Mouse (Mus musculus) forebrain, embryonic 13.5 days (tissue): ENCODE measurements around the gene Armc10. TPM values are rescaled to one million over a fixed set of nuclear protein-coding genes. Genes with fewer than 3 reads are reported as not detected.

Experiments
- ATAC-seq: fragments of 200-750 bp; cut with Nextera tagmentation; 2 replicates; pipeline ENCODE4 v1.8.0; 2017
- H3K27ac ChIP-seq: fragments of 300-500 bp; sonication (generic); 2 replicates; pipeline ENCODE4 v1.5.1; 2015; ENCODE audit warnings: inconsistent platforms, mild to moderate bottlenecking, moderate library complexity
- H3K27me3 ChIP-seq: fragments of 300-500 bp; sonication (generic); 2 replicates; pipeline ENCODE4 v1.6.1; 2015; ENCODE audit warnings: mild to moderate bottlenecking, inconsistent platforms
- H3K36me3 ChIP-seq: fragments of 300-500 bp; sonication (generic); 2 replicates; pipeline ENCODE4 v1.6.1; 2015; ENCODE audit warnings: mild to moderate bottlenecking, inconsistent platforms; ENCODE audit not compliant: poor library complexity, severe bottlenecking
- H3K4me1 ChIP-seq: fragments of 300-500 bp; sonication (generic); 2 replicates; pipeline ENCODE4 v1.6.1; 2015; ENCODE audit warnings: inconsistent platforms
- H3K4me2 ChIP-seq: fragments of 300-500 bp; sonication (generic); 2 replicates; pipeline ENCODE4 v1.6.1; 2015; ENCODE audit warnings: inconsistent platforms, mild to moderate bottlenecking, moderate library complexity
- H3K4me3 ChIP-seq: fragments of 300-500 bp; sonication (generic); 2 replicates; pipeline ENCODE4 v1.5.1; 2015; ENCODE audit warnings: mild to moderate bottlenecking, inconsistent platforms
- H3K9ac ChIP-seq: fragments of 300-500 bp; sonication (generic); 2 replicates; pipeline ENCODE4 v1.6.1; 2015; ENCODE audit warnings: mild to moderate bottlenecking, inconsistent platforms
- H3K9me3 ChIP-seq: fragments of 300-500 bp; sonication (generic); replicated peaks from 2 replicates; pipeline ENCODE4 v1.6.1; 2016; ENCODE audit warnings: inconsistent platforms
- WGBS: fragments of 180-500 bp; shearing (Covaris S2); methylation state at CpG from one replicate; pipeline ENCODE4 v1.1.7; 2015; 5-methylcytosine and 5-hydroxymethylcytosine counted together
- polyA plus RNA-seq: library from polyadenylated mRNA; unstranded; fragments of >200 nt; fragmentation: Nextera tagmentation; extraction: Ambion mirVana; gene quantifications from 2 replicates; pipeline ENCODE4 v1.2.1, GENCODE M21; 2015

Gene Armc10
- polyA plus RNA-seq, 1 experiment from 2014 or later = 82.1 TPM

DNA sequence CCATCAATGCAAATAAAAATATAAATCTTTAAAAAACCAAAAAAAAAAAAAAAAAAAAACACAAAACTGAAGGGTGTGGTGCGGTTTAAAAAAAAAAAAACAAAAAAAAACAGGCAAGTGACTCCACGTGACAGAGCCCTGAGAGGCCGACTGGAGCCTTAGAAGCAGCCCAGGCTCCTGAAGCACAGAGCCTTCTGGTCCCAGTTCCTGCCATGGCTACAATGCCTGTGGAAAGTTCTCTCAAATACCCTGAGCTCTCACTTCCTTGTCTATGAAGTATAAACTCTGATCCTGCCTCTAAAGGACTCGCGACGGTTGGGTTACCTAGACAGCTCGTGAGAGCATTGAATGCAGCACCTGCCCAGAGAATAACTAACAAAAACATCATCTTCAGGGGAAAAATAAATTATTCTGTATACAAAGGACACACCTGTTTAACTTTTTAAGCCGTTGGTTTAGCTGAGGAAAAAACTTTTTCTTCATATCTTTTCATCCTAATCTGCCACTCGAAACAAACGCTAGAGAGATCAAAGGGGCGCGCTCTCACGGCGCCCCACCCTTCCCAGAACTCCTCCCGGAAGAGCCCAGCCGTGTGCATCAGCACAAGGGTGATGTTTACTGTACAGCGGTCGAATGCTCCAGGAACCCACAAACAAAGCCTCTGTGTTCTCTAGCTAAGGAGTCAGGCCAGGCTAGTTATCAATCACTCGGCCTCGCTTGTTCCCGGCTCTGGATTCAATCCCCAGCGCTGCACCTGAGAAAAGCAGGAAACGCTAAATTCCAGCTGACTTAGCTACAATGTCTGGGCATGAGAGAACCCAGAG, 27.4 kb downstream of the Armc10 start:
- H3K27me3 ChIP-seq = no peaks in the 10 kb centered on the region
- peaks cover 60% of the 10 kb centered on the region for H3K36me3 ChIP-seq
- no peaks in the 10 kb centered on the region for H3K4me1 ChIP-seq
- no peak overlapping the region for H3K4me2 ChIP-seq
- no peak overlapping the region for H3K4me3 ChIP-seq
- no peak overlapping the region for H3K9ac ChIP-seq
- H3K27ac ChIP-seq = no peak overlapping the region
- 64% methylated on average over 22 of the region's 23 CpGs for WGBS
- no peak for ATAC-seq
- peaks cover 2% of the 10 kb centered on the region; the same call in 1 of the 2 replicates for H3K9me3 ChIP-seq

DNA sequence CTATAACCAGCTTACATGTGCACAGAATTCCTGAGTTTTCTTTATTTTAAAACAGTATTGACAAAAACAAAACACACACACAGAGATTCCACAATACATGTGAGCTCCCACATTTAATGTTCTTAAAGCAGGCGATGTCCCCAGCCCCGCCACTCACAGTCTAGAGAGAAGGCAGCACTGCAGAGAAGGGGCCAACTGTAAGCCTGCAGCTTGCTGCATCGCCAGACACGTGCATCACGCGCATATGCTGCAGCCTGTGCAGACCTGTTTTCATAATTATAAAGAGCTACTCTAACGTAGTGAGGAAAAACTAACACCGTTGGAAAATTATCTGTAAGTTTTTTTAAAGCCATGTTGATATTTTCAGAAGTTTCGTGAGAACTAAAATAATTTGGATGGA, 28.1 kb downstream of the Armc10 start:
- no peaks in the 10 kb centered on the region for H3K4me1 ChIP-seq
- peaks cover 6% of the 10 kb centered on the region; the same call in 1 of the 2 replicates for H3K9me3 ChIP-seq
- H3K9ac ChIP-seq = no peak overlapping the region
- 82% methylated on average over 9 of the region's 9 CpGs for WGBS
- H3K36me3 ChIP-seq = peaks cover 65% of the 10 kb centered on the region
- H3K4me3 ChIP-seq = no peak overlapping the region
- no peak for ATAC-seq
- no peaks in the 10 kb centered on the region for H3K27me3 ChIP-seq
- no peak overlapping the region for H3K27ac ChIP-seq
- H3K4me2 ChIP-seq = no peak overlapping the region

DNA sequence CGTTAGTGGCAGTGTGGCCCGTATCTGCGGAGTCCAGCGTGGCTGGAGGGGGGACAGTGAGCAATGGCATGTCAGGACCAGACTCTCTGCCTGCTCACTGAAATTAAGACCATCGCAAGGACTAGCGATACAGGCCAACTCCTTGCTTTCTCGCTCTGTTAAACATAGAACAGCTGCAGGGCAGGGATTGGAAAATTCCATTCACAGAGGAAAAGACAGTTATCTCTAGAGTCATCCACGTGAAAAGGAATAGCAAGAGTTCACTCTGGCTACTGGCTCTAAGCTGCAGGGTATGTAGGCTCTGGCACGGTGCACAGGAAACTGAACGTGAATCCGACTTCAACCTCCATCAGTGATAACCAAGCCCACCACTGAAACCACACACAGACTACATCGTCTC, 29.4 kb downstream of the Armc10 start:
- H3K36me3 ChIP-seq = peaks cover 58% of the 10 kb centered on the region

DNA sequence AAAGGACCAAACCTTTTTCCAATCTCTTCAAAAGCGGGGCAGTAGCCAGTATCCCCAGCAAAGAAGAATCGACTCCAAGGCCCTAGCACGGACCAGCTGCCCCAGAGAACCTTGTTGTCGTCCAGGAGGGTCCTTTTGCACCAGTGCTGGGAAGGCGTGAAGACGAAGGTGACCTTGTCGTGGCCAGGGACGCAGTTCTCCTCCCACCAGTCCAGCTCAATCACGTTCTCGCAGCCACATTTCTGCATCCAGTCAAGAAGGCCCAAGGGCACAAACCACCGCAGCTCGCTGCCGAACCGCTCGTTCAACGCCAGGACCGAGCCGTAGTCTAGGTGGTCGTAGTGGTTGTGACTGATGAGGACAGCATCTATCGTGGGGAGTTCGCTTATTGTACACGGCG, 29.9 kb downstream of the Armc10 start:
- peaks cover 6% of the 10 kb centered on the region; the same call in 1 of the 2 replicates for H3K9me3 ChIP-seq
- no peak overlapping the region for H3K27ac ChIP-seq
- H3K27me3 ChIP-seq = no peaks in the 10 kb centered on the region
- H3K4me1 ChIP-seq = no peaks in the 10 kb centered on the region
- H3K9ac ChIP-seq = no peak overlapping the region
- peaks cover 55% of the 10 kb centered on the region for H3K36me3 ChIP-seq
- WGBS = 97% methylated on average over 23 of the region's 23 CpGs
- ATAC-seq = no peak
- no peak overlapping the region for H3K4me2 ChIP-seq
- H3K4me3 ChIP-seq = no peak overlapping the region

More for the DNA sequence above, 29.4 kb downstream of the Armc10 start:
- 82% methylated on average over 12 of the region's 12 CpGs for WGBS
- no peak overlapping the region for H3K9ac ChIP-seq
- H3K27me3 ChIP-seq = no peaks in the 10 kb centered on the region
- H3K4me2 ChIP-seq = no peak overlapping the region
- H3K4me3 ChIP-seq = no peak overlapping the region
- peaks cover 6% of the 10 kb centered on the region; the same call in 1 of the 2 replicates for H3K9me3 ChIP-seq
- no peak for ATAC-seq
- H3K4me1 ChIP-seq = no peaks in the 10 kb centered on the region
- no peak overlapping the region for H3K27ac ChIP-seq

DNA sequence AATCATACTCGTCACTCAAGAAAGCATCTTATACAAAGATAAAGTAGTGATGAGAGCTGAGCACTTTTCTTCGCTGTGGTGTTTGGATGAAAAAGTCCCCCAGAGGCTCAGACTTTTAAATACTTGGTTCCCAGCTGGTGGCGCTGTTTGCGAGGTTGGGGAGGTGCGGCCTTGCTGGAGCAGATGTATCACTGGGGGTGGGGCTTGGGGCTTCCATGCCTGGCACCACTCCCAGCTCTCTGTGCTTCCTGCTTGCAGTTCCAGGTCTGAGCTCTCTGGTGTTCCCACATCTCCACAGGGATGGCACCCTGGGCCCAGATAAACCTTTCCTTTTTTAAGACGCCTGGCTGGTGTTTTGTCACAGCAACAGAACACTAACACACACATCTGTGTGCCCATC, 32.3 kb downstream of the Armc10 start:
- Histone ChIP-seq H3K4me3 (no peak overlapping the region), H3K27me3 (no peaks in the 10 kb centered on the region), H3K4me1 (no peaks in the 10 kb centered on the region), H3K9ac (no peak overlapping the region), H3K27ac (no peak overlapping the region), H3K4me2 (no peak overlapping the region), H3K9me3 (peaks cover 6% of the 10 kb centered on the region; the same call in 1 of the 2 replicates), H3K36me3 (peaks cover 66% of the 10 kb centered on the region)
- no peak for ATAC-seq
- WGBS = 93% methylated on average over 6 of the region's 6 CpGs

DNA sequence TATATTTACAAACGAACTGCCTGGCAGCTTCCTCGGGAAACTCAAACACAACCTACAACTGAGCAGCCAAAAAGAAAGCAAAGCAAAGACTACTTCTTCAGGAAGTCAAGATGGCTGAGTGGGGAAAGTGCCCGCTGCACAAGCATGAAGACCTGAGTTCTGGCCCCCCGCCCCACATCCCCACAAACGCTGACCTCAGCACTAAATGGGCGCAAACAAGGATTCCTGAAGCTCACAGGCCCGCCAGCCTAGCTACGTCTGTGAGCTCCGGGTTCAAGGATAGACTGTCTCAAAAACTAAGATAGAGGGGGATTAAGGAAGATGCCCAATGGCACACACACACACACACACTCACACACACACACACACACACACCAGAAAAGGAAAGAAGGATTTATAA, 32.8 kb downstream of the Armc10 start:
- H3K9me3 ChIP-seq = peaks cover 6% of the 10 kb centered on the region; the same call in 1 of the 2 replicates
- H3K4me1 ChIP-seq = no peaks in the 10 kb centered on the region
- H3K36me3 ChIP-seq = peaks cover 70% of the 10 kb centered on the region
- H3K27ac ChIP-seq = no peak overlapping the region
- no peaks in the 10 kb centered on the region for H3K27me3 ChIP-seq
- H3K4me2 ChIP-seq = no peak overlapping the region
- WGBS = 94% methylated on average over 9 of the region's 9 CpGs
- H3K9ac ChIP-seq = no peak overlapping the region
- H3K4me3 ChIP-seq = no peak overlapping the region
- no peak for ATAC-seq

DNA sequence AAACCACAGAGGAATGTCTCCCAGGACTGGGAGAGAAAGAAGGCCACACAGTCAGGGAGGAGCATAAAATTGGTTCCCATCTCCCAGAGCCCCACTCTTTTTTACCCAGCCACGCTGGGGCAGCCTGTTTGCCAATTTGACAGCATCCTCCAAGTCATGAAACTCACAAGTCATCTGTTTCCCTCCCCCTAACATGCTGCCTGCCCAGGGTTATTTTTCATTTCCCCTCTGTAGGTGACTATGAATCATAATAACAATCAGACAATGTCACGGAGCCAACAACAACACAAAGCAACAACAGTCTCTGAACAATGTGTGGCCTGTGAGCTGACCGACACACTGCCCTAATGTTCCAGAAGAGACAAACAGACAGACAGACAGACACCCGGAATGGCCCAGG, 34.4 kb downstream of the Armc10 start:
- no peak for ATAC-seq
- Histone ChIP-seq H3K4me2 (no peak overlapping the region), H3K27me3 (no peaks in the 10 kb centered on the region), H3K4me3 (no peak overlapping the region), H3K9ac (no peak overlapping the region), H3K4me1 (no peaks in the 10 kb centered on the region), H3K9me3 (peaks cover 6% of the 10 kb centered on the region; the same call in 1 of the 2 replicates), H3K36me3 (peaks cover 74% of the 10 kb centered on the region), H3K27ac (no peak overlapping the region)
- 87% methylated on average over 4 of the region's 4 CpGs for WGBS

DNA sequence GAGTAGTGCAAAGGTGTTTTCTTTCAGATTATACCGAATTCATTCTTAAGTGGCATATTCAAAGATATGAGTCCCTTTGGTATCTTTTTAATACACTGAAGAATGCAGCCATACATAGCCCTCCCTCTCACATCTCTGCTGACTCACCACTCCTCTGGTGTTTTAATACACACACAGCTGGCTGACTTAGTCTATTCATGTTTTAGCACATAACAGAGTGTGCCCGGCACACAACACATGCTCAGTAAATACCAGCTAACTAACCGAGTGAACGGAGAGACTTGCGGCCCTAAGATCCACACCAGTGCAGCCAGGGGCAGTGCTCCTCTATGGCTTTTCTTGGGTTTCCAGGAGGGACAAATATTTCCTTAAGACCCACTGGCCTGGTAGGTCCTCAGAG, 35.3 kb downstream of the Armc10 start:
- Histone ChIP-seq H3K9ac (no peak overlapping the region), H3K4me3 (no peak overlapping the region), H3K4me2 (no peak overlapping the region), H3K27me3 (no peaks in the 10 kb centered on the region), H3K4me1 (no peaks in the 10 kb centered on the region), H3K36me3 (peaks cover 66% of the 10 kb centered on the region), H3K9me3 (peaks cover 6% of the 10 kb centered on the region; the same call in 1 of the 2 replicates), H3K27ac (no peak overlapping the region)
- no peak for ATAC-seq
- 84% methylated on average over 5 of the region's 5 CpGs for WGBS

DNA sequence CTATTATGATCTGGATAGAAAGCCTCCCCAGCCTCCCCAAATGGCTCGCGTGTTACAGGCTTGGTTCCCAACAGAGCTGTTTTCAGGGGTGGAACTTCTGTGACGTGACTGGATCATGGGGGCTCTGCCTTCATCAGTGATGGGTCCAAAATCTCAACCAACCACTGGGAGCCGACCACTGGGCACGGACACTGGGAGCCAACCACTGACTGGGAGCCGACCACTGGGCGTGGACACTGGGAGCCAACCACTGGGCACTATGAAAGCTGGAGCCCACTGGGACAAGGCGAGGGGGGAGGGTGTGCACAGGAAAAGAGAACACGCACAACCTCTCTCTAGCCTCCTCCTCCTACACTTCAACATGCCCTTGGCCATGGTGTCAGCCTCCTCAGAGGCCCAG, 38.2 kb downstream of the Armc10 start:
- Histone ChIP-seq H3K36me3 (peaks cover 44% of the 10 kb centered on the region), H3K9ac (no peak overlapping the region), H3K4me1 (no peaks in the 10 kb centered on the region), H3K9me3 (no peaks in the 10 kb centered on the region), H3K4me3 (no peak overlapping the region), H3K27ac (no peak overlapping the region), H3K4me2 (no peak overlapping the region), H3K27me3 (no peaks in the 10 kb centered on the region)
- 95% methylated on average over 9 of the region's 9 CpGs for WGBS
- ATAC-seq = no peak

DNA sequence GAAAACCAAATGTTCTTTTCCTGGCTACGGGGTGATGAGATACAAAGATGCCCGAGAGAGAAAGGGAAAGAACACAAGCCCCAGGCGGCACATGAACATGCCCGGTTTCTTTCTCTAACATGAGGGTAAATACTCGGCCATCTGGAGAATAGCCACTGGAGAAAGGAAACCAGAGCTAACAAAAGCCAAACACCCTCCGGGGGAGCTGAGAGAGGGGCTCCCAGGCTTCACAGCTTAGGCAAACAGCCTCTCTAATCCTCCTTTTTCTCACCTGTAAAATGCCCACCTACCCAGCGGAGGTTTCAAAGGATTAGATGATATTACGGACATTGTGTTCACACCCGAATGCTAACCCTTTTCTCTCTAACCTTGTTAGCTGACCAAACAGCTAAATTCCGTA, 39.4 kb downstream of the Armc10 start:
- WGBS = 67% methylated on average over 10 of the region's 10 CpGs
- no peaks in the 10 kb centered on the region for H3K9me3 ChIP-seq
- ATAC-seq = no peak
- no peaks in the 10 kb centered on the region for H3K4me1 ChIP-seq
- H3K4me2 ChIP-seq = no peak overlapping the region
- H3K9ac ChIP-seq = no peak overlapping the region
- H3K36me3 ChIP-seq = peaks cover 48% of the 10 kb centered on the region
- no peak overlapping the region for H3K4me3 ChIP-seq
- H3K27ac ChIP-seq = no peak overlapping the region
- no peaks in the 10 kb centered on the region for H3K27me3 ChIP-seq

DNA sequence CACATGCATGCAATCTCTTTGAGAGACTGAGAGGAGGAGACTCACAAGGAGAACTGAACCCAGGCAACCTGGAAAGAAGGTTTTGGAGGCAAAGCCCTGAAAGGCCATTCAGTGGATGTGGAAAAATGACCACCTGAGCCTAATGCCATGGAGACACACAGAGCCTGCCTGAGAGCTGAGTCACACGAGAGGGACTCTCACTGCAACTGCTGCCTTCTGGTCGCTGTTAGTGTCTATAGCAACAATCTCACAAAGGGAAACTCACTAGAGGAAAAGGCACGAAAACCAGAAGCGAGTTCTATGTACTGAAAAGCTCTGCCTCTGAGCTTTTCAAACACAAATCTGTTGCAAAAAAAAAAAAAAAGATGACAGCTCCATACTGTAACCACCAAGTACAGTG, 41.4 kb downstream of the Armc10 start:
- H3K27ac ChIP-seq = no peak overlapping the region
- 64% methylated on average over 4 of the region's 4 CpGs for WGBS

DNA sequence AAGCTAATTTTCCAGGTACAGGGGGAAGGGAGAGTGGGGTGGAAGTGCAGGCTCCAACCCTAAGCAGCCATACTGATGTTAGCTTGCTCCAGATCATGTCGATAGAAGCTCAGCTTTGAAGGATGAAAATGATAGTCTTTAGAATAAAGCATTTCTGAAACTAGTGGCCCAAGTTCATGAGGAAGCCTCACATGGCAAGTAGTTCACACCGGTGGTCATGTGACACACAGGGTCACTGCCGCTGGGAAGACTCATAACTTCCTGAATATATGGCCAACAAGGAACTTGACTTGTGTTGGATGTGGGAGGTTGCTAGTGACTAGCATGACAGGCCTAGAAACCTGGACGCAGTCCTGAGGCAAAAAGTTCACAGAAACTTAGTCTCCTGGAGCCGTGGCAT, 46.6 kb downstream of the Armc10 start:
- WGBS = 92% methylated on average over 5 of the region's 5 CpGs

More for the DNA sequence above, 41.4 kb downstream of the Armc10 start:
- H3K9me3 ChIP-seq = no peaks in the 10 kb centered on the region
- no peaks in the 10 kb centered on the region for H3K27me3 ChIP-seq
- H3K4me2 ChIP-seq = no peak overlapping the region
- no peak overlapping the region for H3K9ac ChIP-seq
- no peak overlapping the region for H3K4me3 ChIP-seq
- no peaks in the 10 kb centered on the region for H3K4me1 ChIP-seq
- H3K36me3 ChIP-seq = peaks cover 37% of the 10 kb centered on the region
- no peak for ATAC-seq

More for the DNA sequence above, 46.6 kb downstream of the Armc10 start:
- H3K9me3 ChIP-seq = no peaks in the 10 kb centered on the region
- peaks cover 12% of the 10 kb centered on the region for H3K36me3 ChIP-seq
- H3K4me1 ChIP-seq = peaks cover 3% of the 10 kb centered on the region; the same call in 1 of the 2 replicates
- no peak overlapping the region for H3K9ac ChIP-seq
- H3K4me3 ChIP-seq = no peak overlapping the region
- H3K27me3 ChIP-seq = no peaks in the 10 kb centered on the region
- ATAC-seq = no peak
- no peak overlapping the region for H3K27ac ChIP-seq
- no peak overlapping the region for H3K4me2 ChIP-seq
